Mouse (Mus musculus) testis, adult 2 months (tissue): ENCODE measurements around the gene Cand2.
"Not testable (repeated sequence)": the region's sequence is repeated elsewhere in the genome, so short reads cannot be mapped to it uniquely, and the experiment has no call there.

Source experiments
- CTCF ChIP-seq: fragments of 200-500 bp; IDR thresholded peaks from 2 replicates; pipeline ENCODE4 v1.5.1; 2012; ENCODE audit warnings: low read depth, mild to moderate bottlenecking, inconsistent platforms, low read length, moderate library complexity; ENCODE audit not compliant: control insufficient read depth, insufficient read depth, insufficient replicate concordance
- POLR2A ChIP-seq: fragments of 200-500 bp; IDR thresholded peaks from 2 replicates; pipeline ENCODE4 v1.6.1; 2012; ENCODE audit warnings: low read depth, mild to moderate bottlenecking, inconsistent platforms, low read length, moderate library complexity; ENCODE audit not compliant: control insufficient read depth

- not testable (repeated sequence) for TF ChIP-seq POLR2A, CTCF
These were observed 49.6 kb downstream of the Cand2 start for GRCm38 (mm10) chr6:115823850-115824464.
